Mouse (Mus musculus): ENCODE measurements around the gene Clptm1.

- TF ChIP-seq POLR2A (IDR thresholded peaks at IDR 0.05; ENCODE audit: control insufficient read depth, extremely low read depth, insufficient read depth, low read length, poor library complexity): 0 out of 2 replicates have a peak, but pooled peaks have one; percentile 9
- TF ChIP-seq CTCF (IDR thresholded peaks at IDR 0.05; ENCODE audit: borderline replicate concordance, control insufficient read depth, extremely low read depth, insufficient read depth, low read length, poor library complexity): no peak
These were observed 36.1 kb downstream of the Clptm1 start for GRCm38 (mm10) chr7:19628536-19629360.

Data from thymus, adult 2 months (tissue).